Mouse (Mus musculus) ovary, postnatal 36 days (tissue): ENCODE measurements around the gene Ank3.

Experiments used
- DNase-seq: peaks from one replicate; pipeline ENCODE4 v3.0.0; 2022; ENCODE audit warnings: low spot score, mixed read lengths

Gene Ank3

GRCm38 (mm10) chr10:69852366-69853091 lies 454.0 kb downstream of the Ank3 start:
- DNase-seq = no peak

DNA sequence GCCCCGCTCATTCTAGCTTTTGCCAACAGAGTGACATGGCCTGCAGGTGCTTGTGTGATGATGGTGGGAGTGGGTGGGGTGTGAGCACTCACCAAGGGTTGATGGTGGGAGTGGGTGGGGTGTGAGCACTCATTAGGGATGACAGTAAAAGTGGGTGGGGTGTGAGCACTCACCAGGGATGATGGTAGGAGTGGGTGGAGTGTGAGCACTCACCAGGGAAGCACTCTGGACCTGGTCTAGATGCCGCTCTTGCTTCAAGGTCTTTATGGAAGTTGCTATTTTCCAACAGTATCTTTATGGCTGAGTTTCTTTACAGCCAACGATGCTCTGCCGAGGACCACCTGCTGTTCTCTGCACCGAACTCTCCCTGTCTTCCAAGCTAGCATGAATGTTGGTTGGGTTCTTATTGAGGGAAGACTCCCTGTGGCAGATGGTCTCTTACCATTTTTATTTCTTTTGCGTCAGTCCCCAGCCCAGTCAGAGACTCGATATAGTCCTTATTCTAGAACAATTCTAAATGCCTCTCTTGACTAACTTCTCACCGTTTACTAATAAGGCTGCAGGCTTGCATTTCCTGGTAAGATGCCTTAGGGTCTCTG lies 456.1 kb downstream of the Ank3 start:
- no peak for DNase-seq

- DNase-seq = no peak
Observed at GRCm38 (mm10) chr10:69858011-69858410, 459.4 kb downstream of the Ank3 start.

GRCm38 (mm10) chr10:69858897-69859605 lies 460.5 kb downstream of the Ank3 start:
- no peak for DNase-seq

DNA sequence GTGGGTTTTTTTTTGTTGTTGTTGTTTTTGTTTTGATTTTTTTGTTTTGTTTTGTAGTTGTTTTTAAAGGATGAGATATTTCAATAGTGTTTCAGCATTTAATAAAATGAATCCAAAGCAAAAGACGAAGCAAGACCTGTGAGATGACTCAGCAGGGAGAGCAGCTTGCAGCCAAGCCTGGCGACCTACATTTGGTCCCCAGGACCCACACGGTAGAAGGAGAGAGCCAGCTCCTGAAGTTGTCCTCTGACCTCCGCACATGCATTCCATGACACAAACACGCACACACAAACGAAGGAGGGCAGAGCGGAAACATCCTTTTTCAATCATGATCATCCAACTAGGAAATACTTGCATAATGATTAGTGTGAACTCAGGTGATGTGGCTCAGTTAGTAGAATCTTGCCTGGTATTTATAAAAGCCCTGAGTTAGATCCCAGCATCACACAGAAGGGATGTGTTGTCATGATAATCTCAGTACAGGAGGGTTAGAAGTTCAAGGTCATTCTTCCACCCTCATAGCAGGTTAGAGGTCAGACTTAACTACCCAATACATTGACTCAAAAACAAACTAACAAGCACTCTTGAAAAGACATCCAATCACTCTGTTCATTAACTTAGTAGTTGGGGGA lies 461.4 kb downstream of the Ank3 start:
- DNase-seq = no peak

DNA sequence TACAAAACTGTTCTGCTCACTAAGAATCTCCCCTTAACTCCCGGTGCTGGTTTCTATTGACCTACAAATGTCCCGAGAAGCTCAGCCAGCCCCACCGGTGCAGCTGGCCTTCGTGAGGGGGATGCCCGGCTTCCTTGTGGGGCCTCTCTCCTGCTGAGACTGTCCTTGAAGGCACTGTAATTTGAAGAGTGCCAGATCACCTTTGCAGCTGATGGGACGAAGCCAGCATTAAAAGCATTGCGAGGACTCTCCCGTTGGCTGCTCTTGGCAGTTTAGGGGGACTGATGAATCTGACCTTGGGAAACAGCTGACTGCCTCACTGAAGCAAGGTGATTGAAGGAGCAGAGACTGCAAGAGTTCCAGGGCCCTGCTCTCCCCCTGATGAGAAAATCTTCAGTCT lies 464.3 kb downstream of the Ank3 start:
- DNase-seq = no peak

GRCm38 (mm10) chr10:69870348-69870747 lies 471.8 kb downstream of the Ank3 start:
- peak; percentile 81 for DNase-seq

DNA sequence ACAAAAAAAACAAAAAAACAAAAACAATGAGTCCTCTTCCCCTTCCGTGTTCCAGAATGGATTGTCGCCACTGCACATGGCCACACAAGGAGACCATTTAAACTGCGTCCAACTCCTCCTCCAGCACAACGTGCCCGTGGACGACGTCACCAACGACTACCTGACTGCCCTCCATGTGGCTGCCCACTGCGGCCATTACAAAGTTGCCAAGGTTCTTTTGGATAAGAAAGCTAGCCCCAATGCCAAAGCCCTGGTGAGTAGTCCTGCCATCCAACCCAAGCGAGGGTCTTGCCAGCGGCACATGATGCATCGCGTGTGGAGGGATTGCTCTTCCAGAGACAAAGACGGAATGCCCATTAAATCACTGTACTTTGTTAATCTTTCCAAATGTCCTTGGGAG lies 472.4 kb downstream of the Ank3 start:
- DNase-seq = peak; percentile 19

DNA sequence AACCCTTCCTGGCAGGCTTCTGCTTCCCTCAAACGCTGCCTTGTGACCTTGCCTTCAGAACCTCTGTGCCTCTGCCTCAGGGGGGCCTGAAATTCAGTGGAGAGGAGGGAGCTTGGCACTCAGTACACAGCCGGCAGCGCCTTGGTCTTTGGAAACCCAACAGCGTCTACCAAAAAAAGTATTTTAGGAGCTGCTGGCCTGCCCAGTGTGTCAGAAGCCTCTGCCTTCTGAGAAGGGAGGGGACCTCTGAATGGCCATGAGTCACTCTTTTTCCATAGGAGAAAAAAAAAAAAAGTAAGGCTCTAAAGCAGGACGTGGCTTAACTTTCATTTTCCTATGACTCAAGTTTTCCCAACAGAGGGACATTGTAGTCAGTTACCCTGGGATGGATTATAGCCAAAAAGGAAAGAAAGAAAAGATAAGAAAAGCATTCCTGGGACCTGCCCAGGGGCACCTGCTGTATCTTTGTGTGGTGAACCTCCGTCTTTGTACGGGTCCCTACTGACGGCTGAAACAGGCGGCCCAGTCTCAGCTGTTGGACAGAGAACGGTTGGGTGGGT lies 473.7 kb downstream of the Ank3 start:
- peak; percentile 21 for DNase-seq

DNA sequence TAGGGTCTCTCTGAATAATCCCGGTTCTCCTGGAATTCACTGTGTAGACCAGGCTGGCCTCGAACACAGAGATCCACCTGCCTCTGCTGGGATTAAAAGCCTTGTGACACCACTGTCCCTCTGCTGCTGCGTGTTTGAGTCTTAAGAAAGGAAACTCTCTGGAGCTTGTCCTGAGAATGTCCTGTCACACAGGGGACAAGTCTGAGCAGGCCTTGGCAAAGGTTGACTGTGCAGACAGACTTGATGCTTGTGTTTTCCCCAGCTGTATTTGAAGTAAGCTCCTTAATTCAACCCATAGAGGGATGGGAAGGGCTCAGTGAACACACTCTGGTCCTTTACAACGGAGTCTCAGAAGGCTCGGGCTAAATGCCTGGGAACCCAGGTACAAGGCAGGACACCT lies 474.3 kb downstream of the Ank3 start:
- DNase-seq = no peak

DNA sequence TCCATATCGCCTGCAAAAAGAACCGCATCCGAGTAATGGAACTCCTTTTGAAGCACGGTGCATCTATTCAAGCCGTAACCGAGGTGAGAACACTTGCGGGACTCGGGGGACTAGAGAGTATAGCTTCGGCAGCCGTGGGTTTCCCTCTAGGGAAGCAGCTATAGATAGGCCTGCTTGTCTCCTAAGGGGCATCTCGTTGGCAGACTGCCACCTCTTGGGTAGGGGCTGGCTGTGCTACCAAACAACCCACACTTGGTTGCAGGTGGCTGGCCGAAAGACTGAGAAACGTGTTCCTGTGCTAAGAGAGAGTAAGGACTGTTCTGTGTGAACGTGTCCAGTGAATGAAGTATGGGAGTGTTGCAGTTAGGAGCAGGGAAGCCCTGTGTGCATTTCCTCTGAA lies 476.2 kb downstream of the Ank3 start:
- no peak for DNase-seq

- no peak for DNase-seq
Observed at GRCm38 (mm10) chr10:69883935-69884680, 485.5 kb downstream of the Ank3 start.

DNA sequence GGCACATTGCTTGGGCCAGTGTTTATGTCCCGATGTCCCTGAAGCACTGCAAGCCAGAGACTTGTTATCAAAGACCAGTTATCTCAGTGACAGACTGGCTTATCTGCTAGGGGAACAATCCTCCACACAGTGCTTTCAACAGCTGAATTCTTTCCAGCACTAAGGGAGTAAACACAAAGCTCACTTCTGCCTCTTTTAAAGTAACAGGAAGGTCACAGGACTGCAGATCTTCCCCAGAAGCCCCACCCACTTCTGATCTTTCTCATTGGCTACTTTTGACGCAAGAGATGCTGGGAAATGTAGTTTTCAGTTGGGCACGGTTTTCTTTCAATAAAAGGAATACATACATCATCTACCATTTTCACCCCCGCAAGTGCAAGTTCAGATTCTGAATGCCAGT lies 489.8 kb downstream of the Ank3 start:
- no peak for DNase-seq

DNA sequence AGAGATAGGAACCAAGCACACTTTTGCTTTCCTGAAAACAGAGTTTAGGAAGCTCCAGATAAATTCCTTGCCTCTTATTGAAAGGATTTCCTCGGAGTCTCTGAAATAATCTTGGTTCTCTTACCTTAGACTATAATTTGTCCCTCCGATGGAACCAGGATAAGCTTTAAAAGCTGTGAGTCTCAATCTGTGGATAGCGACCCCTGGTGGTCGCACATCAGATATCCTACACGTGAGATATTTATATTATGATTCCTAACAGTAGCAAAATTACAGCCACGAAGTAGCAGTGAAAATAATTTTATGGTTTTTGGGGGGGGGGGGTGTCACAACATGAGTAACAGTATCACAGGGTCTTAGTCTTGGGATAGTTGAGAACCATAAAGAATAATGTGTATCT lies 491.2 kb downstream of the Ank3 start:
- no peak for DNase-seq

DNA sequence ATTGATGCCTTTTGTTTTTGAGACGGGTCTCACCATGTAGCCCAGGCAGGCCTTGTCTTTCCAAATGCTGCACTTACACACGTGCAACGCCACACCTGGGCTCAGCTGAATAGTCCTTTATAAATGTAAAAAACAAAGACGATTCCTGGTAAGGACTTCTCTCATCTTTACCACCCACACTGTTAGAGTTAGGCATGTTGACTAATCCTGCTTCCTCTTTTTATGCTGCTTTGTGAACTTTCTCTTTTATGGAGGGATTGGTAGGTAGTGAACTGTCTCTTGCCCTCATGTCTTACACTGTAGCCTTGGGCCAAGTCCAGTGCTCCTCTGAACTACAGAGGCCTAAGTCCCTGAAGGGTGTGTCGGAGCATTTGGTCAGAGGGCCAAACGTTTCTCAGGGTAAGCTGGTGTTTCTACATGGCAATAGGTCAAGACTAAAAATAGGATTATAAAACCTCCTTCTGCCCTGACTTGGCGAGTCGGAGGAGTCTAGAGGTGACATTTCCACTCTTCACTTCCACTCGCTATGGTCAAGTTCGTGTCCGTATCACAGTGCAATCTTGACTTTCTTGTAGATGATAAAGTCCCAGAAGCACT lies 491.9 kb downstream of the Ank3 start:
- no peak for DNase-seq

DNA sequence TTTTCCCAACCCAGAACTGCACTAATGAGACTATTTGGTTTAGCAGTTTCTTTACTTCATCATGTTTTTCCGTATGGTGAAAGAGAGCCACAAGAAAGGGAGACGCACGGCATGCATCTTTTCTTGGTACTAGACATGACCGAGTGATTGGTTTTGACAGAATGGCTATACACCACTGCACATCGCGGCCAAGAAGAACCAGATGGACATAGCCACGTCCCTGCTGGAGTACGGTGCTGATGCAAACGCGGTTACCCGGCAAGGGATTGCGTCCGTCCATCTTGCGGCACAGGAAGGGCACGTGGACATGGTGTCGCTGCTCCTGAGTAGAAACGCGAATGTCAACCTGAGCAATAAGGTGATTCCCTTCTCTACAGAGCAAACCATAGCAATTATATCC lies 493.6 kb downstream of the Ank3 start:
- DNase-seq = no peak

GRCm38 (mm10) chr10:69895606-69896005 lies 497.0 kb downstream of the Ank3 start:
- DNase-seq = no peak

DNA sequence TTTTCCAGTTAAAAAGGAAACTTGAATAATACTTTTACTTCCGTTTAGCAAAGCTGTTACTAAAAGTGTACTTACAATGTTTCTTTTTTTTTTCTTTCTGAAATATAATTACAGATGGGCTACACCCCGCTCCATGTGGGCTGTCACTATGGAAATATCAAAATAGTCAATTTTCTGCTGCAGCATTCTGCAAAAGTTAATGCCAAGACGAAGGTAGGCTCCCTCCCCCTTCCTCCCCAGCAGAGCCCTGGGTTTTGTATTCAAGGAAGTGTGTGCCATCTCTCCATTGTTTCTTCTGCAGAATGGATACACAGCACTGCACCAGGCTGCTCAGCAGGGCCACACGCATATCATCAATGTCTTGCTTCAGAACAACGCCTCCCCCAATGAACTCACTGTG lies 499.4 kb downstream of the Ank3 start:
- no peak for DNase-seq

DNA sequence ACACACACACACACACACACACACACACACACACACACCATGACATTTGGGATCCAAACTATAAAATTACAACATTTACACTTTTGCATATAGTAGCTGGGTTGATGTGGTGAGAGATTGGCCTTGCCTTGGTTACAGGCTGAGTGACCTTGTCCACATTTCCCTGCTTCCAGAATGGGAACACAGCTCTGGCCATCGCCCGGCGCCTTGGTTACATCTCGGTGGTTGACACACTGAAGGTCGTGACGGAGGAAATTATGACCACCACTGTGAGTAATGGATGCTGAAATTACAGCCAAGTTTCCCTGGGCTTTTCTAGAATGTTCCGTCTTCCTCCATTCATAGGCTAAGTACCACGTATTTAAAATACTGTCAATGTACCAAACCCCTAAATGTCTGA lies 500.2 kb downstream of the Ank3 start:
- DNase-seq = no peak

DNA sequence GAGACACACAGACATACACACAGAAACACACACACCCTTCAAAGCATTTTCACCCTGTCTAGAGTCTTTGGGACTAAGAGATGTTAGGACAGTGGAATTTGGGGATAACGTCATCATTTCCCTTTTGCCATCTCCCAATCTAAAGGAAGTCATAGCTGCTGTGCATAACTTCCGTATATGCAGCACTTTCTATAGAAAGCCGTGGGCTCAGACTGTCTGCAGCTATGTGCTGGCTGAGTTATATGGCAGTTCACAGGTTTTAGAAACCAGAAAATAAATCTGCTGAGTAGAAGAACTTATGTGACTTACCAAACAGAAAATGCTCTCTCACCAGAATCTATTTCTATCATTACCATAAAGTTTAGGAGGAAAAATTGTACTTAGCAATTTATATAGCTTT lies 501.2 kb downstream of the Ank3 start:
- DNase-seq = no peak

GRCm38 (mm10) chr10:69902024-69902423 lies 503.5 kb downstream of the Ank3 start:
- DNase-seq = no peak
